Mouse (Mus musculus): ENCODE data around the gene Mul1. TPM values are rescaled to one million over a fixed set of nuclear protein-coding genes. Genes with fewer than 3 reads are reported as not detected.

The Mul1 gene
- polyA plus RNA-seq, 1 experiment: 26.5 TPM

GRCm38 (mm10) chr4:138458735-138459440, 24.4 kb downstream of the Mul1 start:
- no peaks in the 10 kb centered on the region for H3K79me3 ChIP-seq (ENCODE audit: low read depth)
- peaks cover 22% of the 10 kb centered on the region for H3K27me3 ChIP-seq (ENCODE audit: control insufficient read depth, insufficient read depth, insufficient read length)
- no peak overlapping the region for H3ac ChIP-seq (ENCODE audit: control insufficient read depth, insufficient read length, low read depth)
- H3K36me3 ChIP-seq (ENCODE audit: control insufficient read depth, insufficient read depth): no peaks in the 10 kb centered on the region
- TF ChIP-seq USF1 (IDR thresholded peaks at IDR 0.05; ENCODE audit: low read depth): no peak
- no peak for TF ChIP-seq MYOG (IDR thresholded peaks at IDR 0.05; ENCODE audit: control insufficient read depth, extremely low read depth, insufficient read length)
- no peak for TF ChIP-seq CEBPB (IDR thresholded peaks at IDR 0.05; ENCODE audit: low read depth)
- no peak for TF ChIP-seq MAX (IDR thresholded peaks at IDR 0.05)
- no peak for TF ChIP-seq FOSL1 (IDR thresholded peaks at IDR 0.05; ENCODE audit: insufficient read depth, low read length, poor library complexity, severe bottlenecking)
- no peak for TF ChIP-seq MYOD1 (IDR thresholded peaks at IDR 0.05; ENCODE audit: control insufficient read depth, insufficient read length, low read depth)
- no peak for TF ChIP-seq CTCF (IDR thresholded peaks at IDR 0.05; ENCODE audit: control insufficient read depth, insufficient read depth, insufficient read length)
- no peak overlapping the region for H3K4me3 ChIP-seq (ENCODE audit: insufficient read depth, poor library complexity, severe bottlenecking)
- H3K79me2 ChIP-seq (ENCODE audit: control insufficient read depth, insufficient read depth): no peaks in the 10 kb centered on the region

DNA sequence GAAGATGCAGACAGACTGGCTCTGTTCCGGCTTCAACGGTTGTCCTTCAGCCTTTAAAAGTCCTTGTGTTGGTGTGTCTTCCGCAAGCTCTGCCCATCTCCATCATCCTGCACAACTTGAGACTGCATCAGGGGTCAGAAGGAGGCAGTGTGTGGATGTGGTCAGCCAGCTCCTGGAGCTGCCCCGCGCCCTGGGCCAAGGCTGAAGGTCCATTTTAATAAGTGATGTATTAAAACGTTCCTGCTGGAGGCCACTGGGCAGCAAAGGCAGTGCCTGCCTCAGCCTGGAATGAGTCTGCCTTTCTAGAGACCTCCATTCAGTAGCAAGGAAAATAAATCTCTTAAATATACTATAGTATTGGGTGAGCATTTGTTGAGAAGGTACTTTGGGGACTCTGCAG, 25.3 kb downstream of the Mul1 start:
- Histone ChIP-seq H3K36me3 (ENCODE audit: control insufficient read depth, insufficient read depth) (no peaks in the 10 kb centered on the region), H3ac (ENCODE audit: control insufficient read depth, insufficient read length, low read depth) (no peak overlapping the region), H3K27me3 (ENCODE audit: control insufficient read depth, insufficient read depth, insufficient read length) (peaks cover 17% of the 10 kb centered on the region), H3K4me3 (ENCODE audit: insufficient read depth, poor library complexity, severe bottlenecking) (no peak overlapping the region), H3K79me3 (ENCODE audit: low read depth) (no peaks in the 10 kb centered on the region), H3K79me2 (ENCODE audit: control insufficient read depth, insufficient read depth) (no peaks in the 10 kb centered on the region)
- TF ChIP-seq MYOG (IDR thresholded peaks at IDR 0.05; ENCODE audit: control insufficient read depth, extremely low read depth, insufficient read length): no peak
- no peak for TF ChIP-seq MYOD1 (IDR thresholded peaks at IDR 0.05; ENCODE audit: control insufficient read depth, insufficient read length, low read depth)
- no peak for TF ChIP-seq CEBPB (IDR thresholded peaks at IDR 0.05; ENCODE audit: low read depth)
- TF ChIP-seq CTCF (IDR thresholded peaks at IDR 0.05; ENCODE audit: control insufficient read depth, insufficient read depth, insufficient read length): no peak
- TF ChIP-seq FOSL1 (IDR thresholded peaks at IDR 0.05; ENCODE audit: insufficient read depth, low read length, poor library complexity, severe bottlenecking): no peak
- TF ChIP-seq USF1 (IDR thresholded peaks at IDR 0.05; ENCODE audit: low read depth): no peak
- no peak for TF ChIP-seq MAX (IDR thresholded peaks at IDR 0.05)

- Histone ChIP-seq H3K79me2 (ENCODE audit: control insufficient read depth, insufficient read depth) (no peaks in the 10 kb centered on the region), H3K36me3 (ENCODE audit: control insufficient read depth, insufficient read depth) (no peaks in the 10 kb centered on the region), H3K4me3 (ENCODE audit: insufficient read depth, poor library complexity, severe bottlenecking) (no peak overlapping the region), H3ac (ENCODE audit: control insufficient read depth, insufficient read length, low read depth) (no peak overlapping the region), H3K27me3 (ENCODE audit: control insufficient read depth, insufficient read depth, insufficient read length) (peaks cover 6% of the 10 kb centered on the region), H3K79me3 (ENCODE audit: low read depth) (no peaks in the 10 kb centered on the region)
- no peak for TF ChIP-seq USF1 (IDR thresholded peaks at IDR 0.05; ENCODE audit: low read depth)
- TF ChIP-seq FOSL1 (IDR thresholded peaks at IDR 0.05; ENCODE audit: insufficient read depth, low read length, poor library complexity, severe bottlenecking): no peak
- TF ChIP-seq MYOD1 (IDR thresholded peaks at IDR 0.05; ENCODE audit: control insufficient read depth, insufficient read length, low read depth): no peak
- no peak for TF ChIP-seq MYOG (IDR thresholded peaks at IDR 0.05; ENCODE audit: control insufficient read depth, extremely low read depth, insufficient read length)
- no peak for TF ChIP-seq CEBPB (IDR thresholded peaks at IDR 0.05; ENCODE audit: low read depth)
- TF ChIP-seq MAX (IDR thresholded peaks at IDR 0.05): no peak
- no peak for TF ChIP-seq CTCF (IDR thresholded peaks at IDR 0.05; ENCODE audit: control insufficient read depth, insufficient read depth, insufficient read length)
These were observed 26.4 kb downstream of the Mul1 start for GRCm38 (mm10) chr4:138460910-138461309.

DNA sequence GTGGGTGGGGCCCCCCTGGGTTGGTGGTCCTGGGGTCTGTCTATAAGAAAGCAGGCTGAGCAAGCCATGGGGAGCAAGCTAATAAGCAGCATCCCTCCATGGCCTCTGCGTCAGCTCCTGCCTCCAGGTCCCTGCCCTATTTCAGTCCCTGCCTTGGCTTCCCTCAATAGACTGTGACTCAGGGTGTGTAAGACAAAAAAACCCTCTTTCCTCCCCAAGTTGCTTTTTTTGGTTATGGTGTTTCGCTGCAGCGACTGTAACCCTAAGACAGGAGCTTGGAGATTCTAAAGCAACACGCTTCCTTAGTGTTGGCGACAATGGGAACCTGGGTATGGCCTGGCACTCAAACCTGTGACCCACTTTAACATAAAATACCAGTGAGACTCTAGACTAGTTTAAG, 27.0 kb downstream of the Mul1 start:
- TF ChIP-seq USF1 (IDR thresholded peaks at IDR 0.05; ENCODE audit: low read depth) (no peak), CTCF (IDR thresholded peaks at IDR 0.05; ENCODE audit: control insufficient read depth, insufficient read depth, insufficient read length) (no peak), MYOD1 (IDR thresholded peaks at IDR 0.05; ENCODE audit: control insufficient read depth, insufficient read length, low read depth) (no peak), FOSL1 (IDR thresholded peaks at IDR 0.05; ENCODE audit: insufficient read depth, low read length, poor library complexity, severe bottlenecking) (no peak), CEBPB (IDR thresholded peaks at IDR 0.05; ENCODE audit: low read depth) (no peak), MAX (IDR thresholded peaks at IDR 0.05) (no peak)
- no peak overlapping the region for H3ac ChIP-seq (ENCODE audit: control insufficient read depth, insufficient read length, low read depth)
- no peaks in the 10 kb centered on the region for H3K79me3 ChIP-seq (ENCODE audit: low read depth)
- H3K4me3 ChIP-seq (ENCODE audit: insufficient read depth, poor library complexity, severe bottlenecking): no peak overlapping the region
- H3K27me3 ChIP-seq (ENCODE audit: control insufficient read depth, insufficient read depth, insufficient read length): peaks cover under 1% of the 10 kb centered on the region
- no peaks in the 10 kb centered on the region for H3K36me3 ChIP-seq (ENCODE audit: control insufficient read depth, insufficient read depth)
- H3K79me2 ChIP-seq (ENCODE audit: control insufficient read depth, insufficient read depth): no peaks in the 10 kb centered on the region

DNA sequence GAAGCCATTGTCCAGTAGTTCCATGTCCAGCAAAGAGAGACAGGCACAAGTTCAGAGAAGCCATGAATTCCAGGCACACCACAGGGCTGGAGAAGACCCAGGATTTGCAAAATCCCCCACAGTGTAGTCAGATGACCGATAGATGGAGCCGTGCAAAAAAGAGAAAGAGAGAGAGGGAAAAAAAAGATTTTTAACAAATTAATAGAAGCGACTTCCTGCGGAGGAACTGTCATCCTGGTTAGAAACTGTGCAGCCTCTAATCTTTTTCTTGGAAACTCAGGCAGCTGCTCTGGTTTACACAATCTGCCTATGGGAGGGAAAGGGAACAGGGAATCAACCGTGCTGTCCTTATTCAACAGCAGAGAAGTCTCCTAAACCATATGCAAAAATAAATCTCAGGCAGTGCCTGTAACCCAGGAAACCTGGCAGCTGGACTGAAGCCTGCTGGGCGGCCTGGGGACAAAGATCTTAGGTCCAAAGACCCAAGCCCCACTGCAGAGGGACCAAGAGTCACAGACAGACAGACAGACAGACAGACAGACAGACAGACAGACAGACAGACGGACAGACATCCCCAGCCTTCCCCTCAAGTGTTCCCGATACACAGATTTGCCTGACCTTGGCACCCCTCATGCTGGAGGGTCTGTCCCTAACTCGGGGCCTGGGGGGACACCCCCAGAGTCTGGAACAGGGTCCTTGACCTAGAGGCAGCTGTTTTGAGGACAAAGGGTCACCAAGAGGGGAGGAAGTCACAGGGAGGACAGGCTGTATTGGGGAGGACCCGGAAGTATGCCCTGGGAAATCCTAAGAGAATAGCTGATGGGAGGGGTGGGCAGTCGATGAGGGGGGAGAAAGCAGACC, 28.7 kb downstream of the Mul1 start:
- H3K36me3 ChIP-seq (ENCODE audit: control insufficient read depth, insufficient read depth): no peaks in the 10 kb centered on the region
- TF ChIP-seq MYOG (IDR thresholded peaks at IDR 0.05; ENCODE audit: control insufficient read depth, extremely low read depth, insufficient read length) (no peak), CEBPB (IDR thresholded peaks at IDR 0.05; ENCODE audit: low read depth) (no peak), MAX (IDR thresholded peaks at IDR 0.05) (no peak), USF1 (IDR thresholded peaks at IDR 0.05; ENCODE audit: low read depth) (no peak), MYOD1 (IDR thresholded peaks at IDR 0.05; ENCODE audit: control insufficient read depth, insufficient read length, low read depth) (no peak), FOSL1 (IDR thresholded peaks at IDR 0.05; ENCODE audit: insufficient read depth, low read length, poor library complexity, severe bottlenecking) (no peak), CTCF (IDR thresholded peaks at IDR 0.05; ENCODE audit: control insufficient read depth, insufficient read depth, insufficient read length) (no peak)
- no peaks in the 10 kb centered on the region for H3K79me2 ChIP-seq (ENCODE audit: control insufficient read depth, insufficient read depth)
- no peak overlapping the region for H3ac ChIP-seq (ENCODE audit: control insufficient read depth, insufficient read length, low read depth)
- H3K4me3 ChIP-seq (ENCODE audit: insufficient read depth, poor library complexity, severe bottlenecking): no peak overlapping the region
- no peaks in the 10 kb centered on the region for H3K79me3 ChIP-seq (ENCODE audit: low read depth)
- no peaks in the 10 kb centered on the region for H3K27me3 ChIP-seq (ENCODE audit: control insufficient read depth, insufficient read depth, insufficient read length)
